Mouse (Mus musculus) myocyte (in vitro differentiated cells): Measurements from ENCODE around the gene Rnpc3. TPM values are rescaled to one million over a fixed set of nuclear protein-coding genes. Genes with fewer than 3 reads are reported as not detected.
"Not testable (repeated sequence)": the region's sequence is repeated elsewhere in the genome, so short reads cannot be mapped to it uniquely, and the experiment has no call there.

ENCODE experiments used
- H3K27me3 ChIP-seq: one replicate; pipeline ENCODE4 v1.6.1; 2011; ENCODE audit not compliant: control insufficient read depth, insufficient read depth, insufficient read length
- H3K36me3 ChIP-seq: one replicate; pipeline ENCODE4 v1.6.1; 2011; ENCODE audit not compliant: control insufficient read depth, insufficient read depth
- H3K4me2 ChIP-seq: one replicate; pipeline ENCODE4 v1.6.1; 2011; ENCODE audit warnings: low read depth, control low read depth
- H3K4me3 ChIP-seq: one replicate; pipeline ENCODE4 v1.5.1; 2011; ENCODE audit warnings: mild to moderate bottlenecking, control low read depth, moderate library complexity
- H3K79me2 ChIP-seq: one replicate; pipeline ENCODE4 v1.6.1; 2011; ENCODE audit not compliant: control insufficient read depth, insufficient read depth
- H3ac ChIP-seq: one replicate; pipeline ENCODE4 v1.6.1; 2011; ENCODE audit not compliant: control insufficient read depth, insufficient read length
- CEBPB ChIP-seq: IDR thresholded peaks from 2 replicates; pipeline ENCODE4 v1.6.1; 2011; ENCODE audit warnings: mild to moderate bottlenecking, moderate library complexity; ENCODE audit not compliant: poor library complexity, insufficient read depth, severe bottlenecking
- E2F4 ChIP-seq: IDR thresholded peaks from one replicate; pipeline ENCODE4 v1.6.1; 2011; ENCODE audit warnings: mild to moderate bottlenecking, control low read depth, moderate library complexity; ENCODE audit not compliant: insufficient read depth
- MAX ChIP-seq: IDR thresholded peaks from one replicate; pipeline ENCODE4 v1.6.1; 2011; ENCODE audit warnings: low read depth, mild to moderate bottlenecking, control low read depth
- MYOD1 ChIP-seq, 3 experiments: IDR thresholded peaks; one replicate each; pipeline ENCODE4 v1.6.1; 2011; ENCODE audit warnings: control low read depth in 2 of 3, low read depth in 2 of 3, mild to moderate bottlenecking in 2 of 3, moderate library complexity in 1 of 3; ENCODE audit not compliant: insufficient read length in 2 of 3, control insufficient read depth in 1 of 3
- MYOG ChIP-seq, 3 experiments: IDR thresholded peaks; one replicate each; pipeline ENCODE4 v1.6.1; 2011; ENCODE audit warnings: control low read depth in 2 of 3, low read depth in 2 of 3, mild to moderate bottlenecking in 2 of 3; ENCODE audit not compliant: insufficient read length in 2 of 3, control insufficient read depth in 1 of 3, insufficient read depth in 1 of 3
- POLR2A ChIP-seq: IDR thresholded peaks from one replicate; pipeline ENCODE4 v1.6.1; 2011; ENCODE audit warnings: low read depth, mild to moderate bottlenecking, control low read depth, moderate library complexity; ENCODE audit not compliant: insufficient read length
- POLR2AphosphoS2 ChIP-seq: IDR thresholded peaks from one replicate; pipeline ENCODE4 v1.6.1; 2011; ENCODE audit warnings: low read depth, control low read depth; ENCODE audit not compliant: insufficient read length
- REST ChIP-seq: IDR thresholded peaks from one replicate; pipeline ENCODE4 v1.6.1; 2011; ENCODE audit warnings: mild to moderate bottlenecking, control low read depth, moderate library complexity; ENCODE audit not compliant: insufficient read depth, insufficient read length
- SRF ChIP-seq: IDR thresholded peaks from one replicate; pipeline ENCODE4 v1.6.1; 2011; ENCODE audit warnings: low read depth; ENCODE audit not compliant: control insufficient read depth, insufficient read length
- TCF12 ChIP-seq: IDR thresholded peaks from one replicate; pipeline ENCODE4 v1.6.1; 2011; ENCODE audit warnings: mild to moderate bottlenecking, control low read depth; ENCODE audit not compliant: poor library complexity, insufficient read depth, severe bottlenecking
- TCF3 ChIP-seq: IDR thresholded peaks from one replicate; pipeline ENCODE4 v1.6.1; 2011; ENCODE audit warnings: low read depth, control low read depth; ENCODE audit not compliant: insufficient read length
- USF1 ChIP-seq: IDR thresholded peaks from one replicate; pipeline ENCODE4 v1.6.1; 2011; ENCODE audit warnings: low read depth, mild to moderate bottlenecking, control low read depth, moderate library complexity
- polyA plus RNA-seq: library from polyadenylated mRNA; unstranded; fragments of >200 nt; fragmentation: generic; extraction: Trizol; gene quantifications from one replicate; pipeline ENCODE4 v1.2.1, GENCODE M21; 2012; ENCODE audit warnings: missing spikeins

The Rnpc3 gene
- polyA plus RNA-seq: 3.7 TPM

GRCm38 (mm10) chr3:113629606-113630359, at the start of gene Rnpc3:
Gene Rnpc3, minus strand, starts transcription at chr3:113630149.
- Histone ChIP-seq H3K4me2 (peak within 1 kb of the TSS; percentile 98), H3K27me3 (no peaks in the 10 kb centered on the region), H3ac (peak within 1 kb of the TSS; percentile 19), H3K79me2 (peaks cover 22% of the 10 kb centered on the region), H3K36me3 (peaks cover 6% of the 10 kb centered on the region), H3K4me3 (peak within 1 kb of the TSS; percentile 62)
- TF ChIP-seq MAX (no peak), SRF (no peak), TCF12 (no peak), CEBPB (no peak), POLR2AphosphoS2 (peak; percentile 89), USF1 (no peak), TCF3 (no peak), REST (no peak), MYOD1 (IDR thresholded peaks at IDR 0.05; ENCODE audit: control insufficient read depth in 1 of 3, insufficient read length in 2 of 3, low read depth in 2 of 3) (no peak), POLR2A (peak; percentile 74), MYOG (IDR thresholded peaks at IDR 0.05; ENCODE audit: control insufficient read depth in 1 of 3, insufficient read depth in 1 of 3, insufficient read length in 2 of 3, low read depth in 2 of 3) (no peak), E2F4 (peak; percentile 59)

GRCm38 (mm10) chr3:113656940-113657339, 27.0 kb upstream of the Rnpc3 start:
- no peak overlapping the region for H3K4me3 ChIP-seq
- H3ac ChIP-seq: no peak overlapping the region
- H3K36me3 ChIP-seq: no peaks in the 10 kb centered on the region
- no peaks in the 10 kb centered on the region for H3K79me2 ChIP-seq
- TF ChIP-seq TCF3 (no peak), CEBPB (no peak), POLR2A (no peak), POLR2AphosphoS2 (no peak), SRF (no peak), REST (no peak), MYOG (IDR thresholded peaks at IDR 0.05; ENCODE audit: control insufficient read depth in 1 of 3, insufficient read depth in 1 of 3, insufficient read length in 2 of 3, low read depth in 2 of 3) (no peak), MYOD1 (IDR thresholded peaks at IDR 0.05; ENCODE audit: control insufficient read depth in 1 of 3, insufficient read length in 2 of 3, low read depth in 2 of 3) (no peak), E2F4 (no peak), MAX (no peak), USF1 (no peak), TCF12 (no peak)
- H3K4me2 ChIP-seq: no peak overlapping the region
- no peaks in the 10 kb centered on the region for H3K27me3 ChIP-seq

GRCm38 (mm10) chr3:113654335-113654734, 24.4 kb upstream of the Rnpc3 start:
- TF ChIP-seq POLR2AphosphoS2: no peak
- no peak for TF ChIP-seq TCF3
- no peak for TF ChIP-seq MAX
- no peak for TF ChIP-seq SRF
- no peaks in the 10 kb centered on the region for H3K36me3 ChIP-seq
- no peaks in the 10 kb centered on the region for H3K79me2 ChIP-seq
- H3K4me2 ChIP-seq: no peak overlapping the region
- H3K4me3 ChIP-seq: no peak overlapping the region
- no peaks in the 10 kb centered on the region for H3K27me3 ChIP-seq
- no peak overlapping the region for H3ac ChIP-seq

GRCm38 (mm10) chr3:113651386-113651785, 21.4 kb upstream of the Rnpc3 start:
- H3ac ChIP-seq, H3K4me3 ChIP-seq, H3K36me3 ChIP-seq, H3K79me2 ChIP-seq, H3K27me3 ChIP-seq, H3K4me2 ChIP-seq: not testable (repeated sequence)

GRCm38 (mm10) chr3:113639545-113639944, 9.6 kb upstream of the Rnpc3 start:
- Histone ChIP-seq H3K4me3 (no peak overlapping the region), H3ac (no peak overlapping the region), H3K27me3 (no peaks in the 10 kb centered on the region), H3K36me3 (no peaks in the 10 kb centered on the region), H3K79me2 (no peaks in the 10 kb centered on the region), H3K4me2 (no peak overlapping the region)
- TF ChIP-seq REST (no peak), TCF3 (no peak)
